Mouse (Mus musculus): ENCODE data around the gene Mboat1. TPM values are rescaled to one million over a fixed set of nuclear protein-coding genes. Genes with fewer than 3 reads are reported as not detected.

Mboat1 gene
- polyA plus RNA-seq, 1 experiment from 2014 or later: 1.5 TPM

- no peaks in the 10 kb centered on the region for H3K9me3 ChIP-seq (replicated peaks; ENCODE audit: control insufficient read depth, low read length)
- ATAC-seq (ENCODE audit: low read depth): no peak
- H3K27me3 ChIP-seq (ENCODE audit: control insufficient read depth, insufficient read depth, low read depth, low read length): no peaks in the 10 kb centered on the region
- no peaks in the 10 kb centered on the region for H3K4me1 ChIP-seq (ENCODE audit: control insufficient read depth, low read depth, low read length)
- no peak overlapping the region for H3K9ac ChIP-seq (ENCODE audit: low read depth, low read length)
- no peak overlapping the region for H3K4me3 ChIP-seq (ENCODE audit: low read depth, low read length)
- no peaks in the 10 kb centered on the region for H3K36me3 ChIP-seq (ENCODE audit: control insufficient read depth, insufficient read depth)
- 62% methylated on average over 4 of the region's 4 CpGs for WGBS (ENCODE audit: insufficient replicate concordance)
- H3K4me2 ChIP-seq (ENCODE audit: low read depth, low read length): no peak overlapping the region
- no peak overlapping the region for H3K27ac ChIP-seq (ENCODE audit: low read length)
Measured at GRCm38 (mm10) chr13:30168803-30169202, 32.5 kb downstream of the Mboat1 start.

DNA sequence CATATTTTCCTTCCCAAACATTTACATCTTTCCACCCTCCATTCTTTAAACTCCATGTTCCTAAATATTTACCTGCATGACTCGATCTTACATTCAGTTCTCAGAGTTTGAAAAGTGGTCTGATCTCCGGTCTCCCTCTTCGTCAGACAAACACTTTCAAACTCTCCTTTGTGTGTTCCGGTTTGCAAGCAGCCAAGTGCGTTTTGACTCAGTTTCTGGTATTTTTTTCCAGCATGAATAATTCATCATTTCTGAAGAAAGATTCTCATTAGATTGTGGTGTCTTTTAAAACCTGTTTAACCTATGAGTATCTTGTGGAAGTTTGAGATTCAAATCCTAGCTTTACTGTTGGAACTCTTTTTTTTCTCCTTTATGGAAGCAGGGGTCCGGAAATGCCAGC is 33.8 kb downstream of the Mboat1 start:
- H3K4me2 ChIP-seq (ENCODE audit: low read depth, low read length): no peak overlapping the region
- H3K27me3 ChIP-seq (ENCODE audit: control insufficient read depth, insufficient read depth, low read depth, low read length): no peaks in the 10 kb centered on the region
- H3K36me3 ChIP-seq (ENCODE audit: control insufficient read depth, insufficient read depth): no peaks in the 10 kb centered on the region
- no peaks in the 10 kb centered on the region for H3K9me3 ChIP-seq (replicated peaks; ENCODE audit: control insufficient read depth, low read length)
- H3K9ac ChIP-seq (ENCODE audit: low read depth, low read length): no peak overlapping the region
- H3K4me1 ChIP-seq (ENCODE audit: control insufficient read depth, low read depth, low read length): no peaks in the 10 kb centered on the region
- no peak for ATAC-seq (ENCODE audit: low read depth)
- H3K4me3 ChIP-seq (ENCODE audit: low read depth, low read length): no peak overlapping the region
- 75% methylated on average over 6 of the region's 6 CpGs for WGBS (ENCODE audit: insufficient replicate concordance)
- no peak overlapping the region for H3K27ac ChIP-seq (ENCODE audit: low read length)

- no peaks in the 10 kb centered on the region for H3K27me3 ChIP-seq (ENCODE audit: control insufficient read depth, insufficient read depth, low read depth, low read length)
Measured at GRCm38 (mm10) chr13:30174586-30174985, 38.3 kb downstream of the Mboat1 start.

DNA sequence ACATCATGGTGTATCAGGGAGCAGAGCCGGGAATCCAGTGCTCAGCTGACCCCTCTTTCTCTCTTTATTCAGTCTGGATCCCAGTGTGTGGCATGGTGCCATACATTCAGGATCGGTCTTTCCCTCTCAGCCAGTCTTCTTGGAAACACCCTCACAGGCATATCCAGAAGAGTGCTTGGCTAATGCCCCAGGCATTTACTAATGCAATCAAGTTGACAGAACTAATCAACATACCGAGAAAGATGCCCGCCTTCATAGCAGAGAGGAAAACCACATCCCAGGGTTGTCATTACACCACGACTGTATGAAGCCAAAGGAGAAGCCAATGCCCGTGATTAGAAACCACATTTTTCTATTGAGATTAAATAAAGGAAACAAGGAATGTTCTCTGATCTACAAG is 41.1 kb downstream of the Mboat1 start:
- Histone ChIP-seq H3K9ac (ENCODE audit: low read depth, low read length) (no peak overlapping the region), H3K27me3 (ENCODE audit: control insufficient read depth, insufficient read depth, low read depth, low read length) (no peaks in the 10 kb centered on the region), H3K27ac (ENCODE audit: low read length) (no peak overlapping the region), H3K4me2 (ENCODE audit: low read depth, low read length) (no peak overlapping the region), H3K9me3 (replicated peaks; ENCODE audit: control insufficient read depth, low read length) (no peaks in the 10 kb centered on the region), H3K4me3 (ENCODE audit: low read depth, low read length) (no peak overlapping the region), H3K4me1 (ENCODE audit: control insufficient read depth, low read depth, low read length) (no peaks in the 10 kb centered on the region), H3K36me3 (ENCODE audit: control insufficient read depth, insufficient read depth) (no peaks in the 10 kb centered on the region)
- 42% methylated on average over 6 of the region's 6 CpGs for WGBS (ENCODE audit: insufficient replicate concordance)
- no peak for ATAC-seq (ENCODE audit: low read depth)

More at GRCm38 (mm10) chr13:30174586-30174985, 38.3 kb downstream of the Mboat1 start:
- no peaks in the 10 kb centered on the region for H3K4me1 ChIP-seq (ENCODE audit: control insufficient read depth, low read depth, low read length)
- ATAC-seq (ENCODE audit: low read depth): no peak
- H3K27ac ChIP-seq (ENCODE audit: low read length): no peak overlapping the region
- H3K4me2 ChIP-seq (ENCODE audit: low read depth, low read length): no peak overlapping the region
- no peaks in the 10 kb centered on the region for H3K36me3 ChIP-seq (ENCODE audit: control insufficient read depth, insufficient read depth)
- 80% methylated on average over 4 of the region's 4 CpGs for WGBS (ENCODE audit: insufficient replicate concordance)
- H3K9ac ChIP-seq (ENCODE audit: low read depth, low read length): no peak overlapping the region
- H3K9me3 ChIP-seq (replicated peaks; ENCODE audit: control insufficient read depth, low read length): no peaks in the 10 kb centered on the region
- no peak overlapping the region for H3K4me3 ChIP-seq (ENCODE audit: low read depth, low read length)

GRCm38 (mm10) chr13:30185549-30185948 is 49.3 kb downstream of the Mboat1 start:
- Histone ChIP-seq H3K27me3 (ENCODE audit: control insufficient read depth, insufficient read depth, low read depth, low read length) (no peaks in the 10 kb centered on the region), H3K36me3 (ENCODE audit: control insufficient read depth, insufficient read depth) (no peaks in the 10 kb centered on the region), H3K9ac (ENCODE audit: low read depth, low read length) (no peak overlapping the region), H3K4me2 (ENCODE audit: low read depth, low read length) (no peak overlapping the region), H3K9me3 (replicated peaks; ENCODE audit: control insufficient read depth, low read length) (no peaks in the 10 kb centered on the region), H3K4me3 (ENCODE audit: low read depth, low read length) (no peak overlapping the region), H3K27ac (ENCODE audit: low read length) (no peak overlapping the region), H3K4me1 (ENCODE audit: control insufficient read depth, low read depth, low read length) (no peaks in the 10 kb centered on the region)
- no peak for ATAC-seq (ENCODE audit: low read depth)
- 48% methylated on average over 6 of the region's 6 CpGs for WGBS (ENCODE audit: insufficient replicate concordance)

DNA sequence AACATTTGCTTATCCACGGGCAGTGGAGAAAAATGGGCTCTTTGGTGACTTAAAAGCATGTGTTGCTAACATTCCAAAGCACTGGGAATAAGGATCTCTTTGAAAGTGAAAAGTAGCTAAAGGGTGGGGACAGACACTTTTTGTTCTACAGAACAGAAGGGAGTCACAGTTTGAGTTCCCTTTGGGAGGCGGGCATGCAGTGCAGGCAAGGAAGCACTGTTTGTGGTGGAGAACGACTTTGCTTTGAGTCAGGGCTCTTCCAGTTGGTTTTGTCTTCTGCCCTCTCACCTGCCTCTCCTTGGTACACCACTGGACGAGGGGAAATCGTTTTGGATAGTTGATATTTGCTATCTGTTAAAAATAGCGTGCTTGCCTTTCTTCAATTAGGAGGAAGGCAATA is 49.7 kb downstream of the Mboat1 start:
- H3K9ac ChIP-seq (ENCODE audit: low read depth, low read length): no peak overlapping the region
- no peak for ATAC-seq (ENCODE audit: low read depth)
- H3K4me1 ChIP-seq (ENCODE audit: control insufficient read depth, low read depth, low read length): no peaks in the 10 kb centered on the region
- WGBS (ENCODE audit: insufficient replicate concordance): 40% methylated on average over 6 of the region's 6 CpGs
- H3K4me3 ChIP-seq (ENCODE audit: low read depth, low read length): no peak overlapping the region
- H3K36me3 ChIP-seq (ENCODE audit: control insufficient read depth, insufficient read depth): no peaks in the 10 kb centered on the region
- no peaks in the 10 kb centered on the region for H3K27me3 ChIP-seq (ENCODE audit: control insufficient read depth, insufficient read depth, low read depth, low read length)
- no peaks in the 10 kb centered on the region for H3K9me3 ChIP-seq (replicated peaks; ENCODE audit: control insufficient read depth, low read length)
- H3K4me2 ChIP-seq (ENCODE audit: low read depth, low read length): no peak overlapping the region
- H3K27ac ChIP-seq (ENCODE audit: low read length): no peak overlapping the region

GRCm38 (mm10) chr13:30186456-30186855 is 50.2 kb downstream of the Mboat1 start:
- no peak for ATAC-seq (ENCODE audit: low read depth)
- Histone ChIP-seq H3K36me3 (ENCODE audit: control insufficient read depth, insufficient read depth) (no peaks in the 10 kb centered on the region), H3K27ac (ENCODE audit: low read length) (no peak overlapping the region), H3K4me1 (ENCODE audit: control insufficient read depth, low read depth, low read length) (no peaks in the 10 kb centered on the region), H3K27me3 (ENCODE audit: control insufficient read depth, insufficient read depth, low read depth, low read length) (no peaks in the 10 kb centered on the region), H3K9me3 (replicated peaks; ENCODE audit: control insufficient read depth, low read length) (no peaks in the 10 kb centered on the region), H3K9ac (ENCODE audit: low read depth, low read length) (no peak overlapping the region), H3K4me3 (ENCODE audit: low read depth, low read length) (no peak overlapping the region), H3K4me2 (ENCODE audit: low read depth, low read length) (no peak overlapping the region)
- 72% methylated on average over 8 of the region's 8 CpGs for whole genome bisulfite sequencing (ENCODE audit: insufficient replicate concordance)

- WGBS (ENCODE audit: insufficient replicate concordance): 37% methylated on average over 3 of the region's 3 CpGs
- no peak overlapping the region for H3K27ac ChIP-seq (ENCODE audit: low read length)
Measured at GRCm38 (mm10) chr13:30192031-30192716, 55.9 kb downstream of the Mboat1 start.

GRCm38 (mm10) chr13:30193363-30193762 is 57.1 kb downstream of the Mboat1 start:
- WGBS (ENCODE audit: insufficient replicate concordance): 38% methylated on average over 4 of the region's 4 CpGs
- Histone ChIP-seq H3K36me3 (ENCODE audit: control insufficient read depth, insufficient read depth) (no peaks in the 10 kb centered on the region), H3K27ac (ENCODE audit: low read length) (no peak overlapping the region), H3K4me1 (ENCODE audit: control insufficient read depth, low read depth, low read length) (no peaks in the 10 kb centered on the region), H3K4me3 (ENCODE audit: low read depth, low read length) (no peak overlapping the region), H3K9ac (ENCODE audit: low read depth, low read length) (no peak overlapping the region), H3K9me3 (replicated peaks; ENCODE audit: control insufficient read depth, low read length) (no peaks in the 10 kb centered on the region), H3K4me2 (ENCODE audit: low read depth, low read length) (no peak overlapping the region), H3K27me3 (ENCODE audit: control insufficient read depth, insufficient read depth, low read depth, low read length) (no peaks in the 10 kb centered on the region)
- ATAC-seq (ENCODE audit: low read depth): no peak

More at GRCm38 (mm10) chr13:30192031-30192716, 55.9 kb downstream of the Mboat1 start:
- Histone ChIP-seq H3K27me3 (ENCODE audit: control insufficient read depth, insufficient read depth, low read depth, low read length) (no peaks in the 10 kb centered on the region), H3K36me3 (ENCODE audit: control insufficient read depth, insufficient read depth) (no peaks in the 10 kb centered on the region), H3K4me1 (ENCODE audit: control insufficient read depth, low read depth, low read length) (no peaks in the 10 kb centered on the region), H3K4me2 (ENCODE audit: low read depth, low read length) (no peak overlapping the region), H3K9me3 (replicated peaks; ENCODE audit: control insufficient read depth, low read length) (no peaks in the 10 kb centered on the region), H3K9ac (ENCODE audit: low read depth, low read length) (no peak overlapping the region), H3K4me3 (ENCODE audit: low read depth, low read length) (no peak overlapping the region)
- no peak for ATAC-seq (ENCODE audit: low read depth)
